Mouse (Mus musculus) forebrain, embryonic 12.5 days (tissue): Measurements from ENCODE around the gene Srl. TPM values are rescaled to one million over a fixed set of nuclear protein-coding genes. Genes with fewer than 3 reads are reported as not detected.
"Not testable (repeated sequence)": the region's sequence is repeated elsewhere in the genome, so short reads cannot be mapped to it uniquely, and the experiment has no call there.

Source experiments
- ATAC-seq: fragments of 200-750 bp; cut with Nextera tagmentation; 2 replicates; pipeline ENCODE4 v1.8.0; 2017; ENCODE audit warnings: moderate TSS enrichment; ENCODE audit not compliant: low FRiP score
- H3K27ac ChIP-seq: fragments of 300-500 bp; sonication (generic); 2 replicates; pipeline ENCODE4 v1.5.1; 2016; ENCODE audit warnings: mild to moderate bottlenecking
- H3K27me3 ChIP-seq: fragments of 300-500 bp; sonication (generic); 2 replicates; pipeline ENCODE4 v1.6.1; 2016; ENCODE audit warnings: mild to moderate bottlenecking
- H3K36me3 ChIP-seq: fragments of 300-500 bp; sonication (generic); replicated peaks from 2 replicates; pipeline ENCODE4 v1.6.1; 2016; ENCODE audit warnings: mild to moderate bottlenecking
- H3K4me1 ChIP-seq: fragments of 300-500 bp; sonication (generic); 2 replicates; pipeline ENCODE4 v1.6.1; 2016
- H3K4me2 ChIP-seq: fragments of 300-500 bp; sonication (generic); 2 replicates; pipeline ENCODE4 v1.6.1; 2016; ENCODE audit warnings: mild to moderate bottlenecking, moderate library complexity
- H3K4me3 ChIP-seq: fragments of 300-500 bp; sonication (generic); replicated peaks from 2 replicates; pipeline ENCODE4 v1.5.1; 2016; ENCODE audit warnings: mild to moderate bottlenecking
- H3K9ac ChIP-seq: fragments of 300-500 bp; sonication (generic); 2 replicates; pipeline ENCODE4 v1.6.1; 2016; ENCODE audit warnings: mild to moderate bottlenecking
- H3K9me3 ChIP-seq: fragments of 300-500 bp; sonication (generic); 2 replicates; pipeline ENCODE4 v1.6.1; 2016
- WGBS: fragments of 180-500 bp; shearing (Covaris S2); methylation state at CpG from one replicate; pipeline ENCODE4 v1.1.7; 2016; 5-methylcytosine and 5-hydroxymethylcytosine counted together
- polyA plus RNA-seq: library from polyadenylated mRNA; unstranded; fragments of >200 nt; fragmentation: Nextera tagmentation; extraction: Ambion mirVana; gene quantifications from 2 replicates; pipeline ENCODE4 v1.2.1, GENCODE M21; 2016

The Srl gene
- polyA plus RNA-seq, 1 experiment from 2014 or later, result 27.6 TPM

GRCm38 (mm10) chr16:4551056-4551455 is 9.4 kb upstream of the Srl start:
- H3K4me2 ChIP-seq, result no peak overlapping the region
- peaks cover 45% of the 10 kb centered on the region for H3K36me3 ChIP-seq
- no peak overlapping the region for H3K27ac ChIP-seq
- 40% methylated on average over 13 of the region's 13 CpGs for WGBS
- no peaks in the 10 kb centered on the region for H3K27me3 ChIP-seq
- H3K9me3 ChIP-seq, result no peaks in the 10 kb centered on the region
- peak; percentile 55; the same call in 1 of the 2 replicates for ATAC-seq
- H3K9ac ChIP-seq, result no peak overlapping the region
- H3K4me1 ChIP-seq, result peaks cover 11% of the 10 kb centered on the region
- no peak overlapping the region for H3K4me3 ChIP-seq

GRCm38 (mm10) chr16:4548953-4549688 is 7.5 kb upstream of the Srl start:
- WGBS, result 93% methylated on average over 18 of the region's 18 CpGs
- no peaks in the 10 kb centered on the region for H3K9me3 ChIP-seq
- no peak overlapping the region for H3K4me2 ChIP-seq
- H3K4me3 ChIP-seq, result no peak overlapping the region
- no peak for ATAC-seq
- H3K9ac ChIP-seq, result no peak overlapping the region
- no peaks in the 10 kb centered on the region for H3K27me3 ChIP-seq
- H3K27ac ChIP-seq, result no peak overlapping the region
- peaks cover 11% of the 10 kb centered on the region for H3K4me1 ChIP-seq
- H3K36me3 ChIP-seq, result peaks cover 58% of the 10 kb centered on the region

- no peak overlapping the region for H3K27ac ChIP-seq
- H3K4me2 ChIP-seq, result no peak overlapping the region
- H3K9me3 ChIP-seq, result no peaks in the 10 kb centered on the region
- H3K4me1 ChIP-seq, result peaks cover 5% of the 10 kb centered on the region
- no peak overlapping the region for H3K9ac ChIP-seq
- H3K27me3 ChIP-seq, result no peaks in the 10 kb centered on the region
- peaks cover 58% of the 10 kb centered on the region for H3K36me3 ChIP-seq
- no peak for ATAC-seq
- 94% methylated on average over 5 of the region's 5 CpGs for WGBS
- no peak overlapping the region for H3K4me3 ChIP-seq
Observed at GRCm38 (mm10) chr16:4547611-4548010, 6.0 kb upstream of the Srl start.

- H3K4me2 ChIP-seq, result no peak overlapping the region
- H3K4me1 ChIP-seq, result peaks cover 10% of the 10 kb centered on the region
- ATAC-seq, result no peak
- no peaks in the 10 kb centered on the region for H3K9me3 ChIP-seq
- no peaks in the 10 kb centered on the region for H3K27me3 ChIP-seq
- no peak overlapping the region for H3K9ac ChIP-seq
- H3K4me3 ChIP-seq, result no peak overlapping the region
- H3K27ac ChIP-seq, result no peak overlapping the region
- WGBS, result 93% methylated on average over 8 of the region's 8 CpGs
- H3K36me3 ChIP-seq, result peaks cover 58% of the 10 kb centered on the region
Observed at GRCm38 (mm10) chr16:4546838-4547237, 5.2 kb upstream of the Srl start.

- 82% methylated on average over 9 of the region's 9 CpGs for WGBS
- H3K4me1 ChIP-seq, result peaks cover 9% of the 10 kb centered on the region; the same call in 1 of the 2 replicates
- no peak overlapping the region for H3K4me3 ChIP-seq
- no peak for ATAC-seq
- H3K4me2 ChIP-seq, result no peak overlapping the region
- H3K9me3 ChIP-seq, result no peaks in the 10 kb centered on the region
- peaks cover 47% of the 10 kb centered on the region for H3K36me3 ChIP-seq
- H3K27ac ChIP-seq, result no peak overlapping the region
- H3K9ac ChIP-seq, result no peak overlapping the region
- no peaks in the 10 kb centered on the region for H3K27me3 ChIP-seq
Observed at GRCm38 (mm10) chr16:4544845-4545244, 3.2 kb upstream of the Srl start.

GRCm38 (mm10) chr16:4543266-4543665 is 1.6 kb upstream of the Srl start:
- WGBS, result 79% methylated on average over 3 of the region's 3 CpGs
- no peak for ATAC-seq
- Histone ChIP-seq H3K27ac (no peak overlapping the region), H3K9ac (peak overlapping the region; percentile 21; the same call in 1 of the 2 replicates), H3K4me1 (peaks cover 9% of the 10 kb centered on the region; the same call in 1 of the 2 replicates), H3K36me3 (peaks cover 32% of the 10 kb centered on the region), H3K4me3 (no peak overlapping the region), H3K9me3 (no peaks in the 10 kb centered on the region), H3K4me2 (no peak overlapping the region), H3K27me3 (no peaks in the 10 kb centered on the region)

- Histone ChIP-seq H3K9ac (0 out of 2 replicates have a peak overlapping the region, but pooled peaks have one; percentile 4), H3K4me2 (peak overlapping the region; percentile 58), H3K36me3 (peaks cover 25% of the 10 kb centered on the region), H3K27ac (no peak overlapping the region), H3K9me3 (no peaks in the 10 kb centered on the region), H3K4me3 (peak overlapping the region; percentile 46), H3K4me1 (peaks cover 9% of the 10 kb centered on the region; the same call in 1 of the 2 replicates), H3K27me3 (no peaks in the 10 kb centered on the region)
- 53% methylated on average over 7 of the region's 7 CpGs for WGBS
- ATAC-seq, result 0 out of 2 replicates have a peak, but pooled peaks have one; percentile 13
Observed at GRCm38 (mm10) chr16:4542236-4542774, 689 bp upstream of the Srl start.

GRCm38 (mm10) chr16:4541033-4541432 is 583 bp downstream of the Srl start:
- no peak overlapping the region for H3K9ac ChIP-seq
- WGBS, result 61% methylated on average over 4 of the region's 4 CpGs
- no peaks in the 10 kb centered on the region for H3K9me3 ChIP-seq
- peak overlapping the region; percentile 58 for H3K4me2 ChIP-seq
- peaks cover 9% of the 10 kb centered on the region; the same call in 1 of the 2 replicates for H3K4me1 ChIP-seq
- ATAC-seq, result no peak
- H3K27me3 ChIP-seq, result no peaks in the 10 kb centered on the region
- no peak overlapping the region for H3K27ac ChIP-seq
- H3K36me3 ChIP-seq, result peaks cover 13% of the 10 kb centered on the region
- peak overlapping the region; percentile 46 for H3K4me3 ChIP-seq

GRCm38 (mm10) chr16:4540064-4540775 is 1.4 kb downstream of the Srl start:
- ATAC-seq, result no peak; the same call in 1 of the 2 replicates
- H3K9ac ChIP-seq, result no peak overlapping the region
- peaks cover 5% of the 10 kb centered on the region for H3K36me3 ChIP-seq
- H3K27me3 ChIP-seq, result no peaks in the 10 kb centered on the region
- 0 out of 2 replicates have a peak overlapping the region, but pooled peaks have one; percentile 10 for H3K27ac ChIP-seq
- no peak overlapping the region for H3K4me3 ChIP-seq
- no peaks in the 10 kb centered on the region for H3K9me3 ChIP-seq
- 66% methylated on average over 12 of the region's 12 CpGs for WGBS
- H3K4me2 ChIP-seq, result peak overlapping the region; percentile 19; the same call in 1 of the 2 replicates
- H3K4me1 ChIP-seq, result peaks cover 9% of the 10 kb centered on the region; the same call in 1 of the 2 replicates

GRCm38 (mm10) chr16:4539521-4539920 is 2.1 kb downstream of the Srl start:
- Histone ChIP-seq H3K4me1 (peaks cover 9% of the 10 kb centered on the region; the same call in 1 of the 2 replicates), H3K4me2 (no peak overlapping the region), H3K9me3 (no peaks in the 10 kb centered on the region), H3K36me3 (no peaks in the 10 kb centered on the region; the same call in 1 of the 2 replicates), H3K4me3 (no peak overlapping the region), H3K9ac (no peak overlapping the region), H3K27ac (no peak overlapping the region), H3K27me3 (no peaks in the 10 kb centered on the region)
- ATAC-seq, result no peak
- 83% methylated on average over 4 of the region's 4 CpGs for WGBS

- ATAC-seq, result no peak
- no peaks in the 10 kb centered on the region for H3K36me3 ChIP-seq
- H3K27ac ChIP-seq, result no peak overlapping the region
- H3K4me2 ChIP-seq, result no peak overlapping the region
- H3K4me1 ChIP-seq, result peaks cover 9% of the 10 kb centered on the region; the same call in 1 of the 2 replicates
- no peak overlapping the region for H3K9ac ChIP-seq
- WGBS, result 69% methylated on average over 3 of the region's 3 CpGs
- H3K9me3 ChIP-seq, result no peaks in the 10 kb centered on the region
- H3K4me3 ChIP-seq, result no peak overlapping the region
- H3K27me3 ChIP-seq, result no peaks in the 10 kb centered on the region
Observed at GRCm38 (mm10) chr16:4537616-4538358, 3.8 kb downstream of the Srl start.

- H3K9ac ChIP-seq, H3K27me3 ChIP-seq, H3K4me1 ChIP-seq, ATAC-seq, H3K27ac ChIP-seq, H3K36me3 ChIP-seq, H3K4me2 ChIP-seq, H3K4me3 ChIP-seq, H3K9me3 ChIP-seq: not testable (repeated sequence)
- WGBS, result 97% methylated on average over 12 of the region's 12 CpGs
Observed at GRCm38 (mm10) chr16:4527373-4527772, 14.2 kb downstream of the Srl start.
